Mouse (Mus musculus): ENCODE results near the gene 2410002F23Rik. TPM values are rescaled to one million over a fixed set of nuclear protein-coding genes. Genes with fewer than 3 reads are reported as not detected.
"Not testable (repeated sequence)": the region's sequence is repeated elsewhere in the genome, so short reads cannot be mapped to it uniquely, and the experiment has no call there.

The 2410002F23Rik gene
- total RNA-seq, 2 experiments from 2014 or later, result 83.1 to 105 TPM

GRCm38 (mm10) chr7:44260410-44260809, 13.9 kb downstream of the 2410002F23Rik start:
- DNase-seq (ENCODE audit: low spot score in 2 of 2), result no peak

GRCm38 (mm10) chr7:44261147-44261546, 14.6 kb downstream of the 2410002F23Rik start, which contains the start of gene Gm15517:
Gene Gm15517 (plus strand): TSS chr7:44261447.
- no peak for DNase-seq (ENCODE audit: low spot score in 2 of 2)

DNA sequence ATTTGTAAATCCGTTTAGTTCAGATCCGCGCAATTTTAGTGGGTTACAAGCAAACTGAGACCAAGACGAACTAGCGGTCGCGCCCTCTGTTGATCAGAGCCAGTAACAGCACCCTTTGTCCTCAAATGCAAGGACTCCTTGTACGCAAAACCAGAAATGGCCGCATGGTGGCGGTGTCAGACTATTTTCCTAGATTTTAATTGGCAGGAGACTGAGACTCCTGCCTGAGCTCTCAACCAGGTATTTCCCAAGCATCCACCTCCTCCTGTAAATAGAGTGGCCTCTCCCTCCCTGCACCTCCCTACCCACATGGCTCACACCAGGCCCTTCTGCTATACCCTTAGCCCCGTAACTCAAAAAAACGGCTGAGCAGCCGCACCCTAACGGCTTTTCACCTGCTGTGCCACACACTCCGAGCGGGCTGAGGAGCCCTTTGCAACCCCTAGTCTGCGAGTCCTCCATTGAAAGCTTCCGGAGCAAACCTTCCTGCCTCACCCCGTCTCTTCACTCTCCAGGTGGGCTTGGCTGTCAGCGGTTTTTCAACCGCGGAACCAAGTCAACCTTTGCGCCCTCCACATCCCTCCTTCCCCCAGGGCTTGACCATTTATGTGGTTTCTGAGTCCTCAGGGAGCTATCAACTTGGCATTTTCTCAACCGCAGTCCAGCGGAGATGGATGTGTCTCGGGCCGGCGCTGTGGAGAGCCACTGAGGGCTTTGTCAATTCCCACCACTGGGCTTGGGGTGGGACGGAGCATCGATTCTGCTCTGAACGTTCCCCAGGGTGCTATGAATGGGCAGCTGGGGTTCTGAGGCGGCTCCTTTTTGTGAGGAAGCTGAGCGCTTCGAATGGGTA, 16.5 kb downstream of the 2410002F23Rik start:
- peak; percentile 98 for DNase-seq (ENCODE audit: low spot score in 2 of 2)

- no peak for DNase-seq (ENCODE audit: low spot score in 2 of 2)
Observed at GRCm38 (mm10) chr7:44268117-44268516, 21.6 kb downstream of the 2410002F23Rik start.

DNA sequence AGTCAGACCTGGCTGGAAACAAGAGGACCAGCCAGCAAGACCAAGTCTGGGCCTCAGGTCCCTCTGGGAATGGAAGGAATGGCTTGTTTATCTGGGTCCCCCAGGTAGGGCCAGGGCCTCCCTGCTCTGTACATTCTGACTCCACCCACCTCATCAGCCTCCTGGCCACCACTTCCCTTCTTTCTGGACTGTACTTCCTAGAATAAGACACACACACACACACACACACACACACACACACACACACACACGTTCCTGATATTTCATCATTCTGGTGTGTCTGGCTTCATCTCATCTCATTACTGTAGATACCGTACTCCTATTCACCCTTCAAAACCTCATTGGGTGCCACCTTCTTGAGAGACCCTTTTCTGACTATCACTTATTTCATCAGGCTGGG, 22.9 kb downstream of the 2410002F23Rik start:
- DNase-seq (ENCODE audit: low spot score in 2 of 2), result no peak

GRCm38 (mm10) chr7:44271309-44271708, 24.8 kb downstream of the 2410002F23Rik start:
- no peak for DNase-seq (ENCODE audit: low spot score in 2 of 2)

- DNase-seq (ENCODE audit: low spot score in 2 of 2), result no peak
Observed at GRCm38 (mm10) chr7:44272546-44272945, 26.0 kb downstream of the 2410002F23Rik start.

DNA sequence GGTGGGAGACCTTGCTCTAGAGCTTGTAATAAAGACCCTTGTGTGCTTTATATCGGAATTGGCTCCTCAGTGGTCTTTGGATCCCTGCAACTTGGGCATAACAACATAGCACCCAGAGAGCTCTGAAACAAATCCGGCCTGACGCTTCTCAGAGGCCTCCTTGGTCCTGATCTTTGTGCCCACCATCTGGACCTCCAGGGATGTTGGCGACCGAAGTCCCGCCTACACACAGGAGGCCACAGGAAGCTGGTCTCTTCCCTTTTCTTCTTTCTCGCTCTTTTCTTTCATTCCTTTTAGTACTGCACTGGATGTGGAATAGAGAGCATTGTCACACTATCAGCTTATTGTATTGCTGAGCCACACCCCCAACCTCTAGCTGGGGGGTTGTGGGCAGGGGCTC, 26.9 kb downstream of the 2410002F23Rik start:
- DNase-seq (ENCODE audit: low spot score in 2 of 2), result no peak

- DNase-seq (ENCODE audit: low spot score in 2 of 2), result no peak
Observed at GRCm38 (mm10) chr7:44274096-44274495, 27.6 kb downstream of the 2410002F23Rik start.

DNA sequence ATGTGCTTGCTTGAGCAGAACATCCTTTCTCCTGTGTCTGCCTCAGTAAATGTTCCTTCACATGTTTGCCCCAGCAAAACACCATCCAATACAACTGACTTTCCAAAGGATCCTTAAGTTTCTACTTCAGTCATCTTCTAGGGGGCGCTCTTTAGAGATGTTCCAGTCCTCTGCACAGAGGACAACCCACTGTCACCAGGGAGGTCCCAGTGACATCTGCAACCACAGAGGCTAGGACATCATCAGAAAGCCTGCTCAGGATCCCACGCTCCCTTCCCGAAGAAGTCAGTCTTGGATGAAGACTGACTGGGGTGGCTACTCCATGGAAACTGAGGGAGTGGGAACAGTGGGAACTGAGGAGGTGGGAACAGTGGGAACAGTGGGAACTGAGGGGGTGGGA, 29.0 kb downstream of the 2410002F23Rik start:
- DNase-seq (ENCODE audit: low spot score in 2 of 2), result no peak

- DNase-seq (ENCODE audit: low spot score in 2 of 2), result no peak
Observed at GRCm38 (mm10) chr7:44276461-44277249, 30.1 kb downstream of the 2410002F23Rik start.

DNA sequence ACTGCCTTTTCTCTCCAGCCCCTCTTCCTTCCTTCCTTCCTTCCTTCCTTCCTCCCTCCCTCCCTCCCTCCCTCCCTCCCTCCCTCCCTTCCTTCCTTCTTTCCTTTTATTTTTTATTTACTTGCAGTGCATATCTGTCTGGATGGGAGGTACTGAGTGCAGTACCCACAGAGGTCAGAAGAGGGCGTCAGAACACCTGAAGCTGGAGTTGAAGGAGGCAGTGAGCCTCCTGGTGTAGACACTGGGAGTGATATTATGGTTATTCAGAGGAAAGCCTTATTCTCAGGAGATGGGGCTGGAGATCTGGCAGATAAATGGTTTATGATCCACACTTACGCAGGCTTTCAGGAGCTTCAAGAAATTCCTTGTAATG, 30.7 kb downstream of the 2410002F23Rik start:
- DNase-seq (ENCODE audit: low spot score in 2 of 2), result peak in 1 of 2 experiments; percentile 57

DNA sequence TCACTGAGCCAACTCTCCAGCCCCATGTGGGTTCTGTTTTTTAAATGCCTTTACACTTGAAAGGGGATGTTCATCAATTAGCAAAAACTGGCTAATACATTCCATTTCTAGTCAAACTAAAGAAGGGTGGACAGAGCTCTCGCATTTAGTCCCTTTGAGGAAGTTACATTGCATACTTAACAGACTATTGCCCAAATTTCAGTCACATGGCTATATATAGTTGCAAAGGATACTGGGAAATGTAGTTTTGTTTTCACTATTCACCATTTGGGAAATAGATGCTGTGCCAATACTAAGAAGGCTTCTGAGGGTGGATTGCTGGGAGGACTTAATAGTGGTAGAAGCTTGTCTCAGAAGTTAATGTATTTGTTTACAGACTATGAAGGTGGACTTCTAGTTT, 34.4 kb downstream of the 2410002F23Rik start:
- DNase-seq (ENCODE audit: low spot score in 2 of 2), result no peak

- no peak for DNase-seq (ENCODE audit: low spot score in 2 of 2)
Observed at GRCm38 (mm10) chr7:44281586-44281985, 35.1 kb downstream of the 2410002F23Rik start.

DNA sequence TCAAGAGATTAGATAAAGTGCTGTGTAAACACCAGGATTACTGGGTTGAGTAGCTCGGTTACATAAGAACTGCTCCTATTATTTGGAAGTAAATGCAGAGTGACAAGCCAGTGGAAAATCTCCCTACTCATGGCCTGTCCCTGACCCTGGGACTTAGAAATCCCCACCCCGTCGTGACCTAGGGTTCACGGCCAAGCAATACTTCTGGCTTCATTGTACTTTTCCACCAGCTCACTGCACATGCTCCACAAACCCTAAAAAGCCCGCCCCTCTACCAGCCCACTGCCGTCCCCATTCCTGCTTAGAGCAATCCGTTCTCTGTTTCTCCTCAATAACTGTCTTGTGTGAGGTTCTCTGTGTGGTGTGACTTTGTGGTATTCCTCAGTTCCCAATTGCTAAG, 41.2 kb downstream of the 2410002F23Rik start:
- no peak for DNase-seq (ENCODE audit: low spot score in 2 of 2)

- no peak for DNase-seq (ENCODE audit: low spot score in 2 of 2)
Observed at GRCm38 (mm10) chr7:44290986-44291385, 44.5 kb downstream of the 2410002F23Rik start.

GRCm38 (mm10) chr7:44291418-44291817, 44.9 kb downstream of the 2410002F23Rik start:
- DNase-seq (ENCODE audit: low spot score in 2 of 2), result no peak

DNA sequence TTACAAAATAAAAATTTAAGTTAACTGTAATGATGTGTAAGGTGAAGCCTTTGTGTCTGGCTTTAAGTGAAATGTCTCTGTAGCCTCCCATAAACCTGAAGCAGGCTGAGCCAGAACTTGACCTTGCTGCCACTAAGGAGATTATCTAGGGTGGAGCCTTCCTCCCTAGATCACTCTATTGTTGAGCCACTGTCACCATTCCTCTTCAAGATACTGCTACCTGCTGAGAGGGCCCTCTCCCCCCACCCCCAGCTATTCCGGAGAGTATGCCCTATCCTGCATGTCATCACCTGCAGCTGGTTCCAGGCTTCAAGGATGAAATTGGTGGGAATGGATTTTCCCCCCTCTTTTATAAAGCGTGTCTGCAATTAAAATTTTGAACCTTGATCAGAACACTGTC, 51.0 kb downstream of the 2410002F23Rik start:
- DNase-seq (ENCODE audit: low spot score in 2 of 2), result not testable (repeated sequence)

Measured in layer of hippocampus, postnatal 14 days (tissue).